Mouse (Mus musculus): Measurements from ENCODE around the gene Tspan5.
A peak's percentile ranks its signal among the peaks of the same experiment; 100 is the strongest.

Tspan5 gene

GRCm38 (mm10) chr3:138877741-138878140 is 135.7 kb downstream of the Tspan5 start:
- DNase-seq (ENCODE audit: low spot score): no peak

DNA sequence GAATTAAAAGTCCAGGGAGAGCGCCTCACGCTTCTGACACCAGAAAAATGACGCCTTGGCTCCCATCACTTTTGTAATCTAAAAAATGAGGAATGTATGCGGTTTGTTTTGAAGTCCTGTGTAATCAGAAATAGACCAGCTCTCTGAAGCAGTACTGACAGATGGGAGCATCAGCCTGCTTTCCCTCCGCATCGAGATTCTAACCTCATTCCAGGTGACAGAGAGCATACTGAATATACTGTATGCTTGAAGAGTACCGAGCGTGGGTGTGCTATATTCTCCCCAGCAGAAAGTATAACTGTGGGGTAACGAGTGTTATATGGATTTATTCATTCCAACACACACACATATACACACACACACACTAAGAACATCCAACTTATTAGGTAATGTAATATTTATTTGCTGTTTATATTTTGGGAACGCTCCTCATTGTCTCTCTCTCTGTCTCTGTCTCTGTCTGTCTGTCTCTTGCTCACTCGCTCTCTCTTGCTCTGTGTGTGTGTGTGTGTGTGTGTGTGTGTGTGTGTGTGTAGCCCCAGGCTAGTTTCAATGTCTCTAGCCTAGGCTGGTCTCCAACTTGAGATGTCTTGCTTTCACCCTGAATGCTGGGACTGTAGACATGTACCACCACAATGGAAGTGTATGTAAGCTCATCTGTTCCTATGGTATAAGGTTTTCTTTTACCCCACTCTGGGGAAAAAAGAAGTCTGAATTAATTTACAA is 139.2 kb downstream of the Tspan5 start:
- no peak for DNase-seq (ENCODE audit: low spot score)

- no peak for DNase-seq (ENCODE audit: low spot score)
Observed at GRCm38 (mm10) chr3:138881725-138882347, 139.8 kb downstream of the Tspan5 start.

GRCm38 (mm10) chr3:138886121-138886520 is 144.1 kb downstream of the Tspan5 start:
- no peak for DNase-seq (ENCODE audit: low spot score)

DNA sequence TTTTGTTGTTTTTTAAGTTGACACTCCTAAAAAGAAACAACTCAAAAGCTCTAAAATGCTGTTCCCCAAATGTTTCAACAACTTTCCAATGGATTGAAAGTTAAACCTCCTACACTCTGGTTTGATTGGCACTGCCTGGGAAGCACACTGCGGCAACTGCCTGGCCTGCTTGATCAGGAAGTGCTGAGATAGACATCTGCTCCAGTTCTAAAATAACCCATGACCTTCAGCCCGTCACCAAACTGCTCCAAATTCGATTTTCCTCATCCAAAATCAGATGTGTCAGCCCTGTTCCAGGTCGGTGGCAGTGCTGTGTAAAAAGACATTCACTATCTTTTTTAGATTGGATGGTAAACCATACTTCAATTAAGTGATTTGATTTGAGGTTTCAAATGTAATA is 147.2 kb downstream of the Tspan5 start:
- no peak for DNase-seq (ENCODE audit: low spot score)

GRCm38 (mm10) chr3:138889769-138890295 is 147.8 kb downstream of the Tspan5 start:
- no peak for DNase-seq (ENCODE audit: low spot score)

DNA sequence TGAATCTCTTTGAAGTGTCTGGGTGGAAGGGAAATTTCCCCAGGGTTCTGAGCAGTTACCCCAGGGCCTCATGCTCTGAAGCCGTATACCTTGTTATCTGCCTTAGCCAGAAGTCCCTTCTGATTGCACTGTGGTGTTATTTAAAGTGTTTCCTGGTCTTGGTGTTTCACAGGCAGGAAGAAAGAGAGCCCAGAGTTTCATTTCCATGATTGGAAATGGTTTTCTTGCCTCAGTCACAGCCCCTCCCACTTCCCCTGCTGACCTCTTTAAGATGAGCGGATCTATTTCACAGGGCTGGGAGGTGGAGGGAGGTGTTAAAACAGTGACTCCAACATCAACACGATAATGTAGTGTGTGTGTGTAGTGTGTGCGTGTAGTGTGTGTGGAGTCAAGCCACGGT is 151.5 kb downstream of the Tspan5 start:
- DNase-seq (ENCODE audit: low spot score): no peak

- no peak for DNase-seq (ENCODE audit: low spot score)
Observed at GRCm38 (mm10) chr3:138897500-138897899, 155.5 kb downstream of the Tspan5 start.

DNA sequence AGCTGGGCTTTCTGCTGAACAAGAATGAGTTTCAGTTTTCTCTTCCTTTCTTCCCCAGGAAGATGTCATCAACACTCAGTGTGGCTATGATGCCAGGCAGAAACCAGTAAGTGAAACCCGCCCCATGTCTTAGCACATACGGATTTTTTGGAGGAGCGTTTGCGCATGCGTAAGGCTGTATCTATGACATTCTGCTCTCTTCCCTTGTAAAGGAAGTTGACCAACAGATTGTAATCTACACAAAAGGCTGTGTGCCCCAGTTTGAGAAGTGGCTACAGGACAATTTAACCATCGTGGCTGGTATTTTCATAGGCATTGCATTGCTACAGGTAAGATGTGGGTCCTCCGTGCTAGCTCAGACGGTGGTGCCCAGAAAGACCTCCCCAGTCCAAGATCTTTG is 156.1 kb downstream of the Tspan5 start:
- no peak for DNase-seq (ENCODE audit: low spot score)

DNA sequence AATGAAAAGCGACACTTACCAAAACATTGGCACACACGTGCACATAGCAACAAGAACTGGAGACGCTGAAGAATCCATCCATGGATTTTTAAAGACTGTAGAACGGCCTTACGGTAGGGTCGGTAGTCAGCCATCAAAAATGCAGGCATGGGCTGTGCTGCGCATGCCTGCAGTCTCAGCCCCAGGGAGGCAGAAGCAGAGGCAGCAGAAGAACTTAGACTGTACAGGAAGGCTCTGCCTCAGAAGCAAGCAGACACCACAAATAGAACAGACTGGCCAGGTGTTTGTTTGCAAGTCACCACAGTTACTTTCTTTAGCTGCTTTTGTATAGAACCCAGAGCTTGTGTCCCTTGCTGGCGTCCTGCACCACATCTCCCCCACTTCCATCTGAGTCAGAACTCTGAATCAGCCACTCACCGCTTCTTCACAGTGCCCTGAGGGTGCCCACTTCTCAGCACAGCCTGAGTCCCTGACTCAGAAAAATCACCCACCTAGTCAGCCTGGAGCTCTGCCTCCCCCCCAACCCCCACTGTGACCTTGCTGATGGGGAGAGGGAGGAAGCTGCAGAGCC is 158.7 kb downstream of the Tspan5 start:
- no peak for DNase-seq (ENCODE audit: low spot score)

GRCm38 (mm10) chr3:138905678-138906077 is 163.7 kb downstream of the Tspan5 start:
- peak; percentile 16 for DNase-seq (ENCODE audit: low spot score)

GRCm38 (mm10) chr3:138906112-138906880 is 164.3 kb downstream of the Tspan5 start:
- DNase-seq (ENCODE audit: low spot score): peak; percentile 73

- no peak for DNase-seq (ENCODE audit: low spot score)
Observed at GRCm38 (mm10) chr3:138909313-138909712, 167.3 kb downstream of the Tspan5 start.

DNA sequence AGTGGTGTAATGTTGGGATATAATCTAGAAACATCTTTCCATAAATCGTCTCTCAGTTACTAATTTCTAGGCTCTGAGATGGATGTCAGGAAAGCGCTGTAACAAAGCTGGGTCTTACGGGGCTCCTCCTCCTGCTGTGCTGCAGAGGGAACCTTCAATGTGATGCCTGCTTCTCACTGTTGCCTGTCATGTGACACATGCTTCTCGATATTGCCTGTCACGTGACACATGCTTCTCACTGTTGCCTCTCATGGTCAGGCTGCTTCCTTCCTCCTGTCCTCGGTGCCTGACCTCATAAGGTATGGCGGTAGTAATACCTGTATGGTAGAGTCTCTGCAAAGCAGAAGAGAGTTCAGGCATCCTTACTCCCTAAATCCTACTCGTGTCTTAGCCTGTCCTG is 170.5 kb downstream of the Tspan5 start:
- no peak for DNase-seq (ENCODE audit: low spot score)

GRCm38 (mm10) chr3:138914626-138915288 is 172.8 kb downstream of the Tspan5 start:
- DNase-seq (ENCODE audit: low spot score): no peak

- no peak for DNase-seq (ENCODE audit: low spot score)
Observed at GRCm38 (mm10) chr3:138916591-138916990, 174.6 kb downstream of the Tspan5 start.

- no peak for DNase-seq (ENCODE audit: low spot score)
Observed at GRCm38 (mm10) chr3:138917016-138917415, 175.0 kb downstream of the Tspan5 start.

DNA sequence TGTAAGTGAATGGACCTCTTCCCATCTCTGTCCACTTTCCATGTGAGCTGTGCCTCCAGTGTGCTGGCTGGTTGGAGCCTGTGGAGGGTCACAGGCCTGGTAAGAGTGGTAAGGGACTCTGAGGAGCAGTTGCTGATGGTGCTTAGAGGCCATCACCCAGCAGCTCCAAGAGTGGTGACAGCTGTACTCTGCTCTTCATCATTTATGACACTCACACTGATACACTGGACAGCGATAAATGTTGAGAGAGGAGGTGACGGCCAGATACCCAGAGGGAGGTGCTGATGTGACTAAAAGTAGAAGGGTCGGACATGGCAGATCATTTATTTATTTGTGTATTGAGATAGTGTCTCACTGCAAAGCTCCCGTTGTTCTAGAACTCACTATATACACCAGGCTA is 176.2 kb downstream of the Tspan5 start:
- DNase-seq (ENCODE audit: low spot score): no peak

DNA sequence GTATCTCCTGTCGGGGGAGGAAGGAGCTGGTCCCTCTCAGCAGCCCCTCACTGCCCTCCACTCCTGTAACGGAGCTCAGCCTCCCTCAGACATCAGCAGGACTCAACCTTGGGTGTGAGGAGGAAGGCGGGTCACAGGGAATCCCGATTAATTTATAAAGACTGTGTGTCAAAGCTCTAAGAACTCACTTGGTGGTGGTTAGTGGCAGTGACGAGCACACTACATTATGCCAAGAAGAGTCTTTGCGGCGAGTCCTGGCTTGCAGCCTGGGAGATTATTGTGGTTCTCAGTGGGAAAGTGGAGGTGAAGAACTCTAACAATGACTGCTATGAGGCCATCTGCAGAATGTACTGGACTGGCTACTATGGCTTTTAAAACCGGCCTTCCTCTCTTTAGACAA is 184.2 kb downstream of the Tspan5 start:
- DNase-seq (ENCODE audit: low spot score): no peak

- no peak for DNase-seq (ENCODE audit: low spot score)
Observed at GRCm38 (mm10) chr3:138927437-138927836, 185.4 kb downstream of the Tspan5 start.

DNA sequence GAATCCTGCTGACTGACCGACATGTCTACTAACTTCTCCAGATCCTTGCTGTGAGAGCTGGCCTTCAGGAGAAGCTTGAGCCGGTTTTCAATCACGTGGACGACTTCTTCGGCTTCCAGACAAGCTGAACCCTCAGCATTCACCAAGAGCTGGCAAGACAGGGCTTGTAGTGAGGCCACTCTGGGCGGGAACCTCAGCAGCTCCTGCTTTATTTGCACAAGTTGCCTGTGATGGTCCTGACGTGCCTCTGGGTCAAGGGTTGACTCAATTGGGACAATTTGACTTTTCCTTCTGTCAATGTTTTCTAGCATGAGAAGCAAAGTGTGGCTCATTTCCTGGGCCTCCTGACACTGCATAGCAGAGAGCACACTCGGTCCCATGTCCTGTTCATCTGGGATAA is 194.8 kb downstream of the Tspan5 start:
- DNase-seq (ENCODE audit: low spot score): no peak

DNA sequence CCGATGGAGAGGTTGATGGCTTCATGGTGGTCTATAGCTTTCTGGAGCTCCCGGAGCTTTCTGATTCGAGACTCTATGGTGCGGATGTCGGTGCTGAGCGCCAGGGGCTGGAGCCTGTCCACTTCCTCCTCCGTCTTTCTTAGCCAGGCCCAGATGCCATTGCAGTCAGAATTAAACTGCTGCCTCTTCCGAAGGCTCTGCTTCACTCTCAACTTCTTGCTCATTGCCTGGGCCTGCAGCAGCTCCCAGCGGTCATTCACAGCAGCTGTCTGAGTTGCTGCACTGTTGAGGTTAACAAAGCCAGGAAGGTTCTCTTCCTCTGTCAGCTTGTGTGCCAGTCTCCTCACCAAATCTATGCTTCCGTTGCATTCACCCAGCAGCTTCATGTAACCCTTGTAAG is 195.2 kb downstream of the Tspan5 start:
- DNase-seq (ENCODE audit: low spot score): no peak

All from ovary, postnatal 14 days (tissue).